Mouse (Mus musculus): ENCODE measurements around the gene Angptl2. TPM values are rescaled to one million over a fixed set of nuclear protein-coding genes. Genes with fewer than 3 reads are reported as not detected.

Gene Angptl2
- polyA plus RNA-seq, 1 experiment from 2014 or later: 11.0 TPM

DNA sequence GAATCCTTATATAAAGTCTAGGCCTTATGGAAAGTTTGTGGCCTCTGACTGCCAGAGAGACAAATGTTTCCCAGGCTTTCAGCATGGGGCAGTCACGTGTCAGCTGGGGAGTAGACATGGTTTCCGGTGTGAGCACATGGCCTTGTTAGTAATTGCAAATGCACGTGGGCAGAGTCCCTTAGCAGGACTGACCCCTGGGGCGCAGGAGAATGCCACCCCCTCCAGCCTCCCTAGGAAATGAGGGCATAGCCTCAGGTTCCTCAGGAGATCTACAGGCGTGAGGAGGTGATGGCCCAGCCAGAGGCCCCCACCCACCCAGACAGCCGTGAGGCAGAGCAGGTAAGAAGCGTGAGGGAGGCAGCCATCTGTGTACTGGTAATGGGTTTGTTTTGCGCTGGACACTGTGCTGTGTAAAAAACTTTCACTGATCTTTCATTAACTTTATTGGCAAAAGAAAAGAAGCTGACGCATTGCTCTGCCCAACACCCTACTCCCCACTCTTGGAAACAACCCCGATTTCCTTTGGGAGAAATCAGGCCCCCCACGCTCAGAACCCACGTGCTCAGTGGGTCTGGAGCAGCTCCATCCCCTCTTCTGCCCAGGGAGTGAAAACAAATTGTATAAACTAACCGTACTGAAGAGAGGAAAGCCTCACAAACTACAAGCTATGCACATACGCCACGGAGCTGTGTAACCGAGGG is 35.8 kb upstream of the Angptl2 start:
- Histone ChIP-seq H3K4me2 (no peak overlapping the region), H3K9me3 (replicated peaks) (no peaks in the 10 kb centered on the region), H3K4me1 (peaks cover 32% of the 10 kb centered on the region), H3K27ac (no peak overlapping the region), H3K36me3 (ENCODE audit: poor library complexity, severe bottlenecking) (no peaks in the 10 kb centered on the region), H3K27me3 (no peaks in the 10 kb centered on the region), H3K9ac (no peak overlapping the region), H3K4me3 (no peak overlapping the region)
- WGBS: 44% methylated on average over 16 of the region's 16 CpGs
- peak; percentile 20; the same call in 1 of the 2 replicates for ATAC-seq

DNA sequence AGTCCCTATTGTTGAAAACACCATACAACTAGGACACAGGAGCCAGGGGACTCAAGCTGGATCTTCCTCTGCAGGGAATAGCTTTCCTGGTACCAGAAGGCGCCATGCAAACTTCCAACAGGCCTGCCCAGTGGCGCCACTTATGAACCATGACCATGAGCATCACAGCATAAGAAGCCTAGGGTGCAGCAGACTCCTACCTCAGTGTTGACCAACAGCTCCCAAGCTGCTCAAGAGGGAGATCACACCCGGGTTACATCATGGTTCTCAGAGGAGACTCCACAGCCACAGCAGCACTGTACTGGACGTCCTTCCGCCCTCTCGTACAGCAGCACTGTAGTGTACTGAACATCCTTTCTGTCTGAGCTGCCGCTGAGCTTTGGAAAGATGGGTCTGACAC is 32.5 kb upstream of the Angptl2 start:
- Histone ChIP-seq H3K4me1 (peaks cover 25% of the 10 kb centered on the region), H3K27me3 (no peaks in the 10 kb centered on the region), H3K9me3 (replicated peaks) (no peaks in the 10 kb centered on the region), H3K4me3 (no peak overlapping the region), H3K27ac (no peak overlapping the region), H3K9ac (no peak overlapping the region), H3K36me3 (ENCODE audit: poor library complexity, severe bottlenecking) (no peaks in the 10 kb centered on the region), H3K4me2 (no peak overlapping the region)
- 94% methylated on average over 7 of the region's 7 CpGs for WGBS
- ATAC-seq: no peak

DNA sequence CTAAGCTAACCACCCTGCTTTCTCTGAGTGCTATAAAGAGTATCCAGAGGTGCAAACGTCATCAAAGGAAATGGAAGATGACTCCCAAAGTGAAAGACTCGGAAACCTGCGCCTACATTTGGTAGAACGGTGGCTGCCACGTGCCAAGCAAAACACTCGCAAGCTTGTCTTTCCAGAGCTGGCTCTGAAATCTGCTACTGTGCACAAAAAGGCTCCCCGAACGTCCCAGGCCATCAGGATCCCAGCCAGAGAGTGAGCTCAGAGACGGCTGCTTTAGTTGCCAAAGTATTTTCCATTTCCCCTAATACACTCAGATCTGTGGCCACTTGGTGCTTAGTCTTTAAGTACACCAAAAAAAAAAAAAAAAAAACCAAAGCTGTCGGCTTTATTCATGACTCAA is 31.2 kb upstream of the Angptl2 start:
- Histone ChIP-seq H3K36me3 (ENCODE audit: poor library complexity, severe bottlenecking) (no peaks in the 10 kb centered on the region), H3K4me2 (no peak overlapping the region), H3K4me1 (peaks cover 13% of the 10 kb centered on the region), H3K4me3 (no peak overlapping the region), H3K27ac (no peak overlapping the region), H3K27me3 (no peaks in the 10 kb centered on the region), H3K9ac (no peak overlapping the region), H3K9me3 (replicated peaks) (no peaks in the 10 kb centered on the region)
- 84% methylated on average over 10 of the region's 10 CpGs for WGBS
- no peak for ATAC-seq

- Histone ChIP-seq H3K4me1 (peaks cover 13% of the 10 kb centered on the region), H3K9ac (no peak overlapping the region), H3K27ac (no peak overlapping the region), H3K9me3 (replicated peaks) (no peaks in the 10 kb centered on the region), H3K4me2 (no peak overlapping the region), H3K36me3 (ENCODE audit: poor library complexity, severe bottlenecking) (no peaks in the 10 kb centered on the region), H3K4me3 (no peak overlapping the region), H3K27me3 (no peaks in the 10 kb centered on the region)
- ATAC-seq: no peak
- 78% methylated on average over 7 of the region's 7 CpGs for WGBS
Measured at GRCm38 (mm10) chr2:33185258-33185657, 30.6 kb upstream of the Angptl2 start.

GRCm38 (mm10) chr2:33186505-33186904 is 29.4 kb upstream of the Angptl2 start:
- H3K4me3 ChIP-seq: no peak overlapping the region
- H3K36me3 ChIP-seq (ENCODE audit: poor library complexity, severe bottlenecking): no peaks in the 10 kb centered on the region
- H3K27ac ChIP-seq: no peak overlapping the region
- 83% methylated on average over 7 of the region's 7 CpGs for WGBS
- H3K9ac ChIP-seq: no peak overlapping the region
- ATAC-seq: no peak
- peaks cover 10% of the 10 kb centered on the region; the same call in 1 of the 2 replicates for H3K4me1 ChIP-seq
- no peaks in the 10 kb centered on the region for H3K9me3 ChIP-seq (replicated peaks)
- H3K4me2 ChIP-seq: no peak overlapping the region
- H3K27me3 ChIP-seq: no peaks in the 10 kb centered on the region

DNA sequence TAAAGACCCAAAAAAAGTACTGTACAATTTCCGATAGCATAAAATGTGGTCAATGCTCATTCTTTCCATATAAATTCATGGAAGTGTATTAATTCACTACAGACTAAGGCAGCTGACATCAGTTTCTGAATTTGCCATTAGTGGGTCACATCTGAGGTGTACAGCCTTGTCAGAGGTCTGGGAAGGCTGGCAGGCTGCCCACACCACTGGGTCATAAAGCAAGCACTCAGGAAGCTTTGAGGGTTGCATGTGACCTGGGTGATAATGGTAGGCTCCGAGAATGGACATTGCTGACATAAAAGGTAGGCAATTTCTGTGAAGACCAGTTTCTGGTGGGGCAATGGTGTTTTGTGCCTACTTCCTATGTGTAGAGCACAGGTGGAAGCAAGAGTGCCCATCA is 28.0 kb upstream of the Angptl2 start:
- no peak overlapping the region for H3K27ac ChIP-seq
- 90% methylated on average over 2 of the region's 2 CpGs for WGBS
- H3K9me3 ChIP-seq (replicated peaks): no peaks in the 10 kb centered on the region
- no peaks in the 10 kb centered on the region for H3K36me3 ChIP-seq (ENCODE audit: poor library complexity, severe bottlenecking)
- no peak overlapping the region for H3K4me2 ChIP-seq
- no peak for ATAC-seq
- no peak overlapping the region for H3K4me3 ChIP-seq
- no peaks in the 10 kb centered on the region for H3K27me3 ChIP-seq
- H3K9ac ChIP-seq: no peak overlapping the region
- peaks cover 10% of the 10 kb centered on the region; the same call in 1 of the 2 replicates for H3K4me1 ChIP-seq

GRCm38 (mm10) chr2:33188925-33189670 is 26.8 kb upstream of the Angptl2 start:
- WGBS: 88% methylated on average over 6 of the region's 6 CpGs

DNA sequence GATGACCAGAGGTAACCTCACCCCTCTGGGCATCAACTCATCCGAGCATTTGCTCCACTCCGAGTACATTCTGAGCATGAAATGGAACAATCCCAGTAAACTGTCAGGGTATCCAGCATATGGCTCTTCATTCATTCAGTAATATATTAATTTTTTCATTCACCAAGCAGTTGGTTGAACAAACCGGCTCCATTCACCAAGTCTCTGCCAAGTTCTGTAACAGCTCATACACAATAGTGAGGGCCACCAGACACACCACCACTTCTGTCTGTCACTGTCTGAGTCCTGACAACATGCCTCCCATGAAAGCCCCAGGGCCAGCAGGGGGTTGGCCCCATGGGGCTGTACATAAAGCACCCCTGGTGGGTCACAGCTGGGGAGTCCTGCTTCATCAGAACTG is 25.9 kb upstream of the Angptl2 start:
- no peak overlapping the region for H3K4me2 ChIP-seq
- 66% methylated on average over 3 of the region's 3 CpGs for WGBS
- no peaks in the 10 kb centered on the region for H3K27me3 ChIP-seq
- H3K27ac ChIP-seq: no peak overlapping the region
- H3K9me3 ChIP-seq (replicated peaks): no peaks in the 10 kb centered on the region
- H3K9ac ChIP-seq: no peak overlapping the region
- H3K36me3 ChIP-seq (ENCODE audit: poor library complexity, severe bottlenecking): no peaks in the 10 kb centered on the region
- no peak; the same call in 1 of the 2 replicates for ATAC-seq
- peaks cover 10% of the 10 kb centered on the region; the same call in 1 of the 2 replicates for H3K4me1 ChIP-seq
- no peak overlapping the region for H3K4me3 ChIP-seq

More at GRCm38 (mm10) chr2:33188925-33189670, 26.8 kb upstream of the Angptl2 start:
- H3K4me1 ChIP-seq: peaks cover 10% of the 10 kb centered on the region; the same call in 1 of the 2 replicates
- H3K4me3 ChIP-seq: no peak overlapping the region
- H3K27ac ChIP-seq: no peak overlapping the region
- H3K4me2 ChIP-seq: no peak overlapping the region
- no peak overlapping the region for H3K9ac ChIP-seq
- no peaks in the 10 kb centered on the region for H3K36me3 ChIP-seq (ENCODE audit: poor library complexity, severe bottlenecking)
- no peaks in the 10 kb centered on the region for H3K9me3 ChIP-seq (replicated peaks)
- no peaks in the 10 kb centered on the region for H3K27me3 ChIP-seq
- ATAC-seq: no peak

- H3K27ac ChIP-seq: no peak overlapping the region
- peaks cover 7% of the 10 kb centered on the region; the same call in 1 of the 2 replicates for H3K36me3 ChIP-seq (ENCODE audit: poor library complexity, severe bottlenecking)
- 80% methylated on average over 14 of the region's 14 CpGs for WGBS
- H3K9me3 ChIP-seq (replicated peaks): no peaks in the 10 kb centered on the region
- no peaks in the 10 kb centered on the region for H3K27me3 ChIP-seq
- no peak overlapping the region for H3K4me3 ChIP-seq
- no peak overlapping the region for H3K9ac ChIP-seq
- H3K4me2 ChIP-seq: no peak overlapping the region
- ATAC-seq: no peak
- peaks cover 22% of the 10 kb centered on the region for H3K4me1 ChIP-seq
Measured at GRCm38 (mm10) chr2:33200368-33201068, 15.4 kb upstream of the Angptl2 start.

GRCm38 (mm10) chr2:33203284-33203683 is 12.6 kb upstream of the Angptl2 start:
- no peaks in the 10 kb centered on the region for H3K27me3 ChIP-seq
- 0 out of 2 replicates have a peak, but pooled peaks have one; percentile 8 for ATAC-seq
- H3K36me3 ChIP-seq (ENCODE audit: poor library complexity, severe bottlenecking): peaks cover 7% of the 10 kb centered on the region; the same call in 1 of the 2 replicates
- 48% methylated on average over 6 of the region's 6 CpGs for WGBS
- H3K27ac ChIP-seq: no peak overlapping the region
- peaks cover 40% of the 10 kb centered on the region for H3K4me1 ChIP-seq
- H3K9me3 ChIP-seq (replicated peaks): no peaks in the 10 kb centered on the region
- no peak overlapping the region for H3K4me2 ChIP-seq
- no peak overlapping the region for H3K4me3 ChIP-seq
- no peak overlapping the region for H3K9ac ChIP-seq

DNA sequence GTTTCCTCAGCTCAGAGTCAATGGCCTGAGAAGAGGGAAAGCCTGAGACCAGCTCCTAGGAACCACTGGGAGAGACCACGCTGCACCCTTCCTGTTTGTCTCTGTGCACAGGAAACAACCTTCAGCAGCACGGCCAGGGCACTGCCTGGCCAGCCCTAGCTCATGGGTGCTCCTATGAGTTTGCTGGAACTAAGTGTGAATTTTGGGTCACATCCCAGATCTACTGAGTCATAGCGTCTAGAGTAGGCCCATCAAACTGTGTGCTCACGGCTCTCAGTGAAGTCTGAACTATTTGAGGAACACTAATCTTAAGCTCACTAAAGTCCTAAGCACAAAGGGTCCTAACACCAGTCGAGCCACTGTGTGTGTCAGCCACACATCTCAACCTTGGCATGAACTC is 10.9 kb upstream of the Angptl2 start:
- peaks cover 4% of the 10 kb centered on the region; the same call in 1 of the 2 replicates for H3K36me3 ChIP-seq (ENCODE audit: poor library complexity, severe bottlenecking)
- peaks cover 40% of the 10 kb centered on the region for H3K4me1 ChIP-seq
- ATAC-seq: no peak
- 87% methylated on average over 5 of the region's 5 CpGs for WGBS
- no peaks in the 10 kb centered on the region for H3K9me3 ChIP-seq (replicated peaks)
- H3K4me3 ChIP-seq: no peak overlapping the region
- no peak overlapping the region for H3K4me2 ChIP-seq
- H3K27ac ChIP-seq: no peak overlapping the region
- H3K9ac ChIP-seq: no peak overlapping the region
- no peaks in the 10 kb centered on the region for H3K27me3 ChIP-seq

Measured in forebrain, embryonic 13.5 days (tissue).